Mouse (Mus musculus) heart, embryonic 12.5 days (tissue): ENCODE data around the gene Sept9. TPM values are rescaled to one million over a fixed set of nuclear protein-coding genes. Genes with fewer than 3 reads are reported as not detected.
A peak's percentile ranks its signal among the peaks of the same experiment; 100 is the strongest.

ENCODE experiments used
- ATAC-seq: fragments of 200-750 bp; cut with Nextera tagmentation; 2 replicates; pipeline ENCODE4 v1.8.0; 2017; ENCODE audit warnings: moderate TSS enrichment, moderate library complexity; ENCODE audit not compliant: insufficient number of reproducible peaks, low FRiP score
- H3K27ac ChIP-seq: fragments of 300-500 bp; sonication (generic); 2 replicates; pipeline ENCODE4 v1.5.1; 2016; ENCODE audit warnings: mild to moderate bottlenecking, moderate library complexity; ENCODE audit not compliant: poor library complexity, severe bottlenecking
- H3K27me3 ChIP-seq: fragments of 300-500 bp; sonication (generic); replicated peaks from 2 replicates; pipeline ENCODE4 v1.6.1; 2016; ENCODE audit warnings: mild to moderate bottlenecking, moderate library complexity
- H3K36me3 ChIP-seq: fragments of 300-500 bp; sonication (generic); 2 replicates; pipeline ENCODE4 v1.6.1; 2016; ENCODE audit warnings: mild to moderate bottlenecking, moderate library complexity
- H3K4me1 ChIP-seq: fragments of 300-500 bp; sonication (generic); replicated peaks from 2 replicates; pipeline ENCODE4 v1.6.1; 2016; ENCODE audit warnings: mild to moderate bottlenecking
- H3K4me2 ChIP-seq: fragments of 300-500 bp; sonication (generic); 2 replicates; pipeline ENCODE4 v1.6.1; 2016; ENCODE audit warnings: mild to moderate bottlenecking, moderate library complexity
- H3K4me3 ChIP-seq: fragments of 300-500 bp; sonication (generic); 2 replicates; pipeline ENCODE4 v1.5.1; 2016; ENCODE audit warnings: mild to moderate bottlenecking
- H3K9ac ChIP-seq: fragments of 300-500 bp; sonication (generic); 2 replicates; pipeline ENCODE4 v1.6.1; 2016; ENCODE audit warnings: mild to moderate bottlenecking, moderate library complexity
- H3K9me3 ChIP-seq: fragments of 300-500 bp; sonication (generic); replicated peaks from 2 replicates; pipeline ENCODE4 v1.6.1; 2016; ENCODE audit warnings: mild to moderate bottlenecking, moderate library complexity
- WGBS: fragments of 180-500 bp; shearing (Covaris S2); methylation state at CpG from one replicate; pipeline ENCODE4 v1.1.7; 2016; 5-methylcytosine and 5-hydroxymethylcytosine counted together
- polyA plus RNA-seq: library from polyadenylated mRNA; unstranded; fragments of >200 nt; fragmentation: Nextera tagmentation; extraction: Ambion mirVana; gene quantifications from 2 replicates; pipeline ENCODE4 v1.2.1, GENCODE M21; 2016

Gene Sept9
- polyA plus RNA-seq, 1 experiment from 2014 or later: 103 TPM

DNA sequence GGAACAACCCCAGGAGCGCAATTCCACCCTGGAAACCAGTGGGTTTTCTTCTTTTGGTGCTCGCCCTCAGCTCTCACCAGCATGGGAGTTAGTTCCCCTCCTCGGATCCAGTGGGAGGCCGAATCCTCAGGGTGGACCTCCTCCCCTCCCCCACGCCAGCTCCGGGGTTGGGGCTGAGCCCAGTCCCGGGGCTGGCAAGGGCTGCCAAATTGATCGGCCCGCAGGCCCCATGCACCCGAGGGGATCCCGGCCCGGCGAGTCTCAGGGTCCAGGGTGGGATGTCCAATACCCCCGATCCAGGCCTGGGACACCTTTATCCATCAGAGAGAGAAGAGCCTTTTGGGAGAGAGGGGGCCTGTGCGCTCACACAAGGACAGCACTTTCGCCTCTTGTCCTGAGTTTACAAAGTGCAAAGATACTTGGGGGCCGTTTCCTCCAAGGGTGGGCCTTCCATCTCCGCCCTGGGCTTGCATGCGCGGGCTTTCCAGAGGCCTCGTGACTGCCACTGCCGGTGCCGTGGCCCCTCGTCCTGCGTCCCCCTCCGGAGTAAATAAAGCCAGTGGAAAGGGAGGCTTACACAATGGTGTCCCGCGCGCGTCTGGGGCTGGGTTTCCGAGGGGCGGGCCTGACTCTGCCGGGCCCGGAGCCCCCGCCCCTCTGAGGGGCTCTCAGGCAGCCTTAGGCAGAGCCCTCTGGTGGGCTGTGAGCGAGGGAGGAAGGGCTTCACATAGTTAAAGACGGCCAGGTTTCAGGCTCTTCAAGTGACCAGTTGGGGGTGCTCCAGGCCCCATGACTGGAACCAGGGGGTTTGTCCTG, 67.7 kb downstream of the Sept9 start:
- H3K4me1 ChIP-seq: peaks cover 80% of the 10 kb centered on the region

DNA sequence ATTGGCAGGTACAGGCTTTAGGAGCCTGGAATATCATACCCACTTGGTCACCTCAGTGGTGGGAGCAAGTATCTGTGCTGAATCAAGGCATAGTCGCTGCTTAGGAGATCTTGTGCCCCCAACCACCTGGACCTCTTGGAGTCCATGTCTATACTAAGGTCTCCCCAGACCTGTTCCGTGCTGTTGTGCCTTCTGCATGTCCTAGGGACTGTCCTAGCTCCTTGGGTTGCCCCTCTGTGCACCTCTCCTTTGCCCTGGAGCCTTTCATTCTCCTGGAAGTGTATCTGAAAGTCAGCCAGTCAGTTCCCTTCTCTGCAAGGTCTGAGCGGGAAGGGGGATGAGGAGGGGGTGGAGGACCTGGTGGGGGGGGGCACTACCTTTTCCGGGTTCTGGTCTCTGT, 68.4 kb downstream of the Sept9 start:
- H3K4me3 ChIP-seq: peak overlapping the region; percentile 77
- H3K9ac ChIP-seq: peak overlapping the region; percentile 86
- H3K36me3 ChIP-seq: no peaks in the 10 kb centered on the region
- peaks cover 30% of the 10 kb centered on the region for H3K27me3 ChIP-seq
- H3K9me3 ChIP-seq: no peaks in the 10 kb centered on the region
- H3K4me1 ChIP-seq: peaks cover 80% of the 10 kb centered on the region
- peak overlapping the region; percentile 90 for H3K4me2 ChIP-seq
- peak overlapping the region; percentile 45; the same call in 1 of the 2 replicates for H3K27ac ChIP-seq
- 17% methylated on average over 4 of the region's 4 CpGs for WGBS
- no peak for ATAC-seq

More for the DNA sequence above, 67.7 kb downstream of the Sept9 start:
- peak; percentile 61 for ATAC-seq
- no peaks in the 10 kb centered on the region for H3K9me3 ChIP-seq
- H3K4me3 ChIP-seq: peak overlapping the region; percentile 77
- H3K9ac ChIP-seq: peak overlapping the region; percentile 86
- no peaks in the 10 kb centered on the region for H3K36me3 ChIP-seq
- H3K4me2 ChIP-seq: peak overlapping the region; percentile 90
- peak overlapping the region; percentile 85 for H3K27ac ChIP-seq
- H3K27me3 ChIP-seq: peaks cover 29% of the 10 kb centered on the region
- WGBS: under 1% methylated on average over 37 of the region's 37 CpGs

DNA sequence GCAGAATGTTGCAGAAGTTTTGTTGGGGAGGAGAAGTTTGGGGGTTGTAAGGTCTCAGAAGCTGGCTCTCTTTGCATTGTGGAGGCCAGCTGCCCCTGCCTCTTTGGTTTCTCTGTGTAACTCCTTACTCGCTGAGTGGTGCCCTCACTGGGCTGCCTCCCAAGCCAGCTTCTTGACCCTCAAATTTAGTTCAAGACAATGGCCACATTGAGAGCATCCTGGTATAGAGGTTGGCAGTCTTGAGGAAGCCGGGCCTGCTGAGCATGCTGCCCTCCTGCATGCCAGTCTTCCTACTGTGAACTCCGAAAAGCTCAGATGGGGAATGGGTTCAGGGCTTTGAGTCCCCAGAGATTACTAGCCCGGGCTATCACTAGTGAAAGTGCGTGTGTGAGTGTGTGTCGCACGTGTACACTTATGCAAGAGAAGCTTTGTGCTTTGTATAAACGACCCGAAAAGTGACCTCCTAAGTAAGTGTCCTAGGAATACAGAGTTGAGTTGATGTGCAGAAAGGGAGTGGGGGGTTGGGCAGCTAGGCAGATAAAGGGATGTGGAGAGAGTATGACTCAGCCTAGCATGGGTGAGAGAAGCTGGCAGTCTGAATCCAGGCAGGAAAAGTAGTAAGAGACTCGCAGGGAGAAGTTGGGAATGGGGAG, 69.0 kb downstream of the Sept9 start:
- Histone ChIP-seq H3K27me3 (peaks cover 36% of the 10 kb centered on the region), H3K4me1 (peaks cover 81% of the 10 kb centered on the region), H3K4me2 (peak overlapping the region; percentile 90), H3K4me3 (peak overlapping the region; percentile 77), H3K9ac (peak overlapping the region; percentile 86; the same call in 1 of the 2 replicates), H3K36me3 (no peaks in the 10 kb centered on the region), H3K9me3 (no peaks in the 10 kb centered on the region), H3K27ac (peak overlapping the region; percentile 45; the same call in 1 of the 2 replicates)
- WGBS: 27% methylated on average over 10 of the region's 10 CpGs
- ATAC-seq: no peak

- H3K27ac ChIP-seq: 0 out of 2 replicates have a peak overlapping the region, but pooled peaks have one; percentile 45
- no peaks in the 10 kb centered on the region for H3K9me3 ChIP-seq
- ATAC-seq: no peak
- peak overlapping the region; percentile 90 for H3K4me2 ChIP-seq
- H3K36me3 ChIP-seq: no peaks in the 10 kb centered on the region
- 51% methylated on average over 8 of the region's 8 CpGs for WGBS
- peak overlapping the region; percentile 77; the same call in 1 of the 2 replicates for H3K4me3 ChIP-seq
- peaks cover 81% of the 10 kb centered on the region for H3K4me1 ChIP-seq
- 0 out of 2 replicates have a peak overlapping the region, but pooled peaks have one; percentile 17 for H3K9ac ChIP-seq
- H3K27me3 ChIP-seq: peaks cover 37% of the 10 kb centered on the region
Measured at GRCm38 (mm10) chr11:117269053-117269702, 69.7 kb downstream of the Sept9 start.

DNA sequence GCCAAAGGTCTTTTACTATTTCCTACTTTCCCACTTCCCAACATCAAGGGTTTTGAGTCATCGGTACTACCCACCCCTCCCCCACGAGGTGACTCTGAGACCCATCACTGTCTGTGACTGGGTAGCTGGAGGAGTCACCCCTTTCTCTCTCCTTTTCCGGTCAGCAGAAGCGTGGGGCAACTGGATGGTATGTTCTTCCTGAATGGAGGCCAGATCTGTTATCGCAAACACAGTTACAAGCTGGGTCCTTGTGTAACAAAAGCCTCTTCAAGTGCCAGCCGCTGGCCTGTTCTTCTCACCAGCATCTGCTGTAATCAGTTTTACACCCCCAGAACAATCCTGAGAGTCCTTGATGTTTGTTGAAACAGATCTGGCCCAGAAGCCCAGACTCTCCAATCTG, 70.5 kb downstream of the Sept9 start:
- Histone ChIP-seq H3K9ac (peak overlapping the region; percentile 30; the same call in 1 of the 2 replicates), H3K36me3 (no peaks in the 10 kb centered on the region), H3K4me3 (no peak overlapping the region), H3K27ac (no peak overlapping the region; the same call in 1 of the 2 replicates), H3K27me3 (peaks cover 35% of the 10 kb centered on the region), H3K9me3 (no peaks in the 10 kb centered on the region), H3K4me2 (peak overlapping the region; percentile 90), H3K4me1 (peaks cover 81% of the 10 kb centered on the region)
- no peak for ATAC-seq
- WGBS: 8% methylated on average over 6 of the region's 6 CpGs

GRCm38 (mm10) chr11:117274973-117275372, 75.5 kb downstream of the Sept9 start:
- H3K9me3 ChIP-seq: no peaks in the 10 kb centered on the region
- H3K36me3 ChIP-seq: no peaks in the 10 kb centered on the region
- no peak for ATAC-seq
- no peak overlapping the region for H3K4me3 ChIP-seq
- peaks cover 77% of the 10 kb centered on the region for H3K4me1 ChIP-seq
- H3K4me2 ChIP-seq: no peak overlapping the region
- peaks cover 31% of the 10 kb centered on the region for H3K27me3 ChIP-seq
- H3K9ac ChIP-seq: no peak overlapping the region
- 69% methylated on average over 5 of the region's 5 CpGs for WGBS
- H3K27ac ChIP-seq: no peak overlapping the region

- no peak overlapping the region for H3K4me3 ChIP-seq
- no peak for ATAC-seq
- peaks cover 28% of the 10 kb centered on the region for H3K27me3 ChIP-seq
- no peak overlapping the region for H3K4me2 ChIP-seq
- peaks cover 73% of the 10 kb centered on the region for H3K4me1 ChIP-seq
- WGBS: 34% methylated on average over 6 of the region's 6 CpGs
- 0 out of 2 replicates have a peak overlapping the region, but pooled peaks have one; percentile 17 for H3K27ac ChIP-seq
- no peaks in the 10 kb centered on the region for H3K36me3 ChIP-seq
- no peaks in the 10 kb centered on the region for H3K9me3 ChIP-seq
- no peak overlapping the region for H3K9ac ChIP-seq
Measured at GRCm38 (mm10) chr11:117275999-117276398, 76.5 kb downstream of the Sept9 start.

DNA sequence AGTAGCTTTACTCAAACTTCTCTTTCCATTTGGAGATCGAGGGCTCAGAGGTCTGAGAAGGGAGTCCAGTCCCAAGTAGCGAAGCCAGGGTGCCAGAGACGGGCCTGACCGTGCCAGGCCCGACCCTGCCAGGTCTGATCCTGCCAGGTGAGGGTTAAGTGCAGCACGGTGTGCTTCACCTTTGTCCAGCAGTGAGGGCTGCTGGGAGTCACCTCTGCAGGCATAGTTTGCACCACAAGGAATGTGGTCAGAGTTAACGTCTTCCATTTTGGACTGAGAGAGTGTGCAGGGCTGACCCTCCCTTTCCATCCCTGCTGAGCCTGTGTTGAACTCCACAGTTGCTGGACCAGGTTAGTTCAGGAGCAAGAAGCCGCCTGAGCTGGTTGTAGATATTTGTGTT, 77.5 kb downstream of the Sept9 start:
- Histone ChIP-seq H3K4me1 (peaks cover 81% of the 10 kb centered on the region), H3K9ac (no peak overlapping the region), H3K4me2 (no peak overlapping the region), H3K4me3 (no peak overlapping the region), H3K27ac (no peak overlapping the region), H3K9me3 (no peaks in the 10 kb centered on the region), H3K36me3 (no peaks in the 10 kb centered on the region), H3K27me3 (peaks cover 19% of the 10 kb centered on the region)
- no peak for ATAC-seq
- WGBS: 73% methylated on average over 8 of the region's 8 CpGs

GRCm38 (mm10) chr11:117278113-117278512, 78.7 kb downstream of the Sept9 start:
- Histone ChIP-seq H3K4me2 (peak overlapping the region; percentile 10; the same call in 1 of the 2 replicates), H3K4me3 (no peak overlapping the region), H3K9me3 (no peaks in the 10 kb centered on the region), H3K27ac (peak overlapping the region; percentile 17; the same call in 1 of the 2 replicates), H3K4me1 (peaks cover 91% of the 10 kb centered on the region), H3K36me3 (no peaks in the 10 kb centered on the region), H3K9ac (peak overlapping the region; percentile 31), H3K27me3 (peaks cover 15% of the 10 kb centered on the region)
- ATAC-seq: no peak
- 36% methylated on average over 1 of the region's 1 CpGs for WGBS

DNA sequence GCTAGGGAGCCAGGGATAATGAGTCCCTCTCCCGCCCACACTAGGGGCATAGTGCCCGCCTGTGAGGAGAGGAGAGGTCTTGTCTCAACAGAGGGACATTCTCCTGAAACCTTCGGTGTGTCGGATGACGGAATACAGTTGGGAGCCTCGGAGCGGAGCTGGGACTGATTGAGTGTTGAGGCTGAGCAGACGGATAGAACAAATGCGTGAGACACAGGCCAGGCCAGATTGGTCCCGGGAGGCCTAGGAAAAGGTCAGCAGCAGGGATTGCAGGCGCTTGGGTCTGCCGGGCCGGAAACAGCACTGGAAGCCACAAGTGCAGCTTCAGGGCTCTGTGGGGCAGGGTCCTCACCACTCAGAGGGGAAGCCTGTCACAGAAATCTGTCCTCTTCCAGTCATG, 79.1 kb downstream of the Sept9 start:
- Histone ChIP-seq H3K4me1 (peaks cover 91% of the 10 kb centered on the region), H3K4me3 (no peak overlapping the region), H3K27ac (peak overlapping the region; percentile 17; the same call in 1 of the 2 replicates), H3K4me2 (peak overlapping the region; percentile 10; the same call in 1 of the 2 replicates), H3K27me3 (peaks cover 13% of the 10 kb centered on the region; the same call in 1 of the 2 replicates), H3K36me3 (no peaks in the 10 kb centered on the region), H3K9me3 (no peaks in the 10 kb centered on the region), H3K9ac (peak overlapping the region; percentile 31; the same call in 1 of the 2 replicates)
- no peak for ATAC-seq
- WGBS: 38% methylated on average over 13 of the region's 13 CpGs
